Mouse (Mus musculus): ENCODE measurements around the gene Wdr54. TPM values are rescaled to one million over a fixed set of nuclear protein-coding genes. Genes with fewer than 3 reads are reported as not detected.

Gene Wdr54
- polyA plus RNA-seq, 1 experiment from 2014 or later, result 0.59 TPM

GRCm38 (mm10) chr6:83116373-83117164 is 39.6 kb downstream of the Wdr54 start:
- H3K4me2 ChIP-seq, result peak overlapping the region; percentile 98
- H3K4me1 ChIP-seq (replicated peaks), result peaks cover 81% of the 10 kb centered on the region
- H3K27ac ChIP-seq (replicated peaks), result peak overlapping the region; percentile 95
- no peaks in the 10 kb centered on the region for H3K9me3 ChIP-seq (replicated peaks)
- H3K36me3 ChIP-seq (replicated peaks), result peaks cover 33% of the 10 kb centered on the region
- 63% methylated on average over 11 of the region's 11 CpGs for WGBS (ENCODE audit: insufficient replicate concordance)
- no peak for ATAC-seq (ENCODE audit: insufficient read depth)
- peak overlapping the region; percentile 89 for H3K4me3 ChIP-seq (replicated peaks)
- no peaks in the 10 kb centered on the region for H3K27me3 ChIP-seq
- peak overlapping the region; percentile 85 for H3K9ac ChIP-seq

GRCm38 (mm10) chr6:83115682-83116372 is 40.4 kb downstream of the Wdr54 start:
- Histone ChIP-seq H3K9me3 (replicated peaks) (no peaks in the 10 kb centered on the region), H3K9ac (peak overlapping the region; percentile 85), H3K36me3 (replicated peaks) (peaks cover 36% of the 10 kb centered on the region), H3K4me1 (replicated peaks) (peaks cover 85% of the 10 kb centered on the region), H3K27ac (replicated peaks) (peak overlapping the region; percentile 95), H3K27me3 (no peaks in the 10 kb centered on the region), H3K4me3 (replicated peaks) (peak overlapping the region; percentile 89), H3K4me2 (peak overlapping the region; percentile 98)
- under 1% methylated on average over 42 of the region's 48 CpGs for whole genome bisulfite sequencing (ENCODE audit: insufficient replicate concordance)
- ATAC-seq (ENCODE audit: insufficient read depth), result peak; percentile 55

DNA sequence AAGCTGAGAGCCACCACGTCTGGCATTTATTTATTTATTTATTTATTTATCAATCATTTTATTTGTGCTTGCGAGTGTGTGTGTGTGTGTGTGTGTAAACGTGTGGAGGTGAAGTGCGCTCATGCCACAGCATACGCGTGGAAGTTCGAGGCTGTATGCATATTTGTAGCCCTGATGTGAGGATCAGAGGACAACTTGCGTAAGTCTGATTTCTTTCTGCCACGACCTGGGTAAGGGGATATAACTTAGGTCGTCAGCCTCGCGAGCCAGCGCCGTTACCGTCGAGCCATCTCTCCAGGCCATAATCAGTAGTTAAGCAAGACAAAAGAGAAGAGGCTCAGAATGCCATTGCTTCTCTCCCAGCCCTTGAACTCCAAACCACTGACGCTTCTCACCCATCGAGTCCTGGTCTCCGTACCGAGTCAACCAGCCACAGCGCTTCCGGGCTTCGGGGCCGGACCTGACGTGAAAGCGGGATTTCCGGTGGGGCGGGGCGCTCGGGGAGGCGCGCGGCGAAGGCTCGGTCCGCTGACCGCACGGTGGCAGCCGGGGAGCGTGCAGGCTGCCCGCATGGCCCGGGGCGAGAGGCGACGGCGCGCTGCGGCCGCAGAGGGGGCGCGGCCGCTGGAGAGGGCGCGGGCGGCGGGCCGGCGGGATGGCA is 41.1 kb downstream of the Wdr54 start, which contains the start of gene Mogs:
Mogs (plus strand) TSS at position 486 of the 661 bp plus-strand sequence.
- peak; percentile 92 for ATAC-seq (ENCODE audit: insufficient read depth)
- Histone ChIP-seq H3K9ac (peak within 1 kb of the TSS; percentile 85), H3K4me2 (peak within 1 kb of the TSS; percentile 98), H3K4me1 (replicated peaks) (peaks cover 85% of the 10 kb centered on the region), H3K4me3 (replicated peaks) (peak within 1 kb of the TSS; percentile 89), H3K27ac (replicated peaks) (peak within 1 kb of the TSS; percentile 95), H3K27me3 (no peaks in the 10 kb centered on the region), H3K9me3 (replicated peaks) (no peaks in the 10 kb centered on the region), H3K36me3 (replicated peaks) (peaks cover 42% of the 10 kb centered on the region)
- 2% methylated on average over 58 of the region's 58 CpGs for WGBS (ENCODE audit: insufficient replicate concordance)

GRCm38 (mm10) chr6:83111510-83112136 is 44.6 kb downstream of the Wdr54 start:
- Histone ChIP-seq H3K4me2 (no peak overlapping the region), H3K27ac (replicated peaks) (peak overlapping the region; percentile 26; the same call in 1 of the 2 replicates)
- no peak for ATAC-seq (ENCODE audit: insufficient read depth)

DNA sequence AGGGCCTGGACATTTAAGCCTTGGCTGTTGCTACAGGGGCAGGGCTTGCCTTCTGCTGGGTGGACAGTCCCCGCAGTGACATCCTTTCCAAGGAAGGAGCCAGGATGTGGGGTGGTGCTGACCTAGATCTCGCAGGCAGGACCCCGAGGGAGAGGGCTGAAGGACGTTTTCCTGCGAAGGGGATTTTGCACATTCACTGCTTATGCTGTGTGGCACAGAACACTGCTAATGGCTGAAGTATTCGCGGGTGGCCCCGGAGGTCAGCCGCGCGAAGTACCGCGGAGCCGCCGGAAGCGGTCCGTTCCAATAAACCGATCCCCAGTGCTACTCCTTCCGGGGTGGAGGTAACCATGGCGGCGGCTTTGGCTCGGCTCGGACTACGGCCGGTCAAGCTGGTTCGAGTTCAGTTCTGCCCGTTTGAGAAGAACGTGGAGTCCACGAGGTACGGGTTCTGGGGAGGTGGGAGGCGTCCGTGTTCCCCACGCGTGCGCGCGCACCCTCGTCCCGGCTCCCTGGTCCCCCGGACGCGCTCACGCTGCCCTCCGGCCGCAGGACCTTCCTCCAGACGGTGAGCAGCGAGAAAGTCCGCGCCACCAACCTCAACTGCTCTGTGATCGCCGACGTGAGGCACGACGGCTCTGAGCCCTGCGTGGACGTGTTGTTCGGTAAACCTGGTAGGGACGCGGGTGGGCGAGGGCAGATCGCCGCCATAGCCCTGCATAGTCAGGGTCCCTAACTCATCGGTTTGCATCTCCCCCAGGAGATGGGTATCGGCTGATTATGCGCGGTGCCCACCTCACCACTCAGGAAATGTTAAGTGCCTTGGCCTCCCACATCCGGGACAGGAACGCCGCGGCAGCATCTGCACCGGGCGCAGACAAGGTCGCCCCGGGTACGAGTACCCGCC is 47.2 kb downstream of the Wdr54 start, which contains the start of gene Mrpl53:
Mrpl53 (plus strand) TSS at position 279 of the 907 bp plus-strand sequence.
- ATAC-seq (ENCODE audit: insufficient read depth), result peak; percentile 77
- Histone ChIP-seq H3K9ac (peak within 1 kb of the TSS; percentile 89), H3K9me3 (replicated peaks) (no peaks in the 10 kb centered on the region), H3K27ac (replicated peaks) (peak within 1 kb of the TSS; percentile 91), H3K4me1 (replicated peaks) (peaks cover 55% of the 10 kb centered on the region), H3K36me3 (replicated peaks) (peaks cover 26% of the 10 kb centered on the region), H3K27me3 (no peaks in the 10 kb centered on the region), H3K4me3 (replicated peaks) (peak within 1 kb of the TSS; percentile 81), H3K4me2 (peak within 1 kb of the TSS; percentile 87)
- WGBS (ENCODE audit: insufficient replicate concordance), result under 1% methylated on average over 76 of the region's 76 CpGs

More at GRCm38 (mm10) chr6:83111510-83112136, 44.6 kb downstream of the Wdr54 start:
- Histone ChIP-seq H3K36me3 (replicated peaks) (peaks cover 19% of the 10 kb centered on the region), H3K9ac (no peak overlapping the region), H3K4me3 (replicated peaks) (no peak overlapping the region), H3K4me1 (replicated peaks) (peaks cover 76% of the 10 kb centered on the region), H3K9me3 (replicated peaks) (no peaks in the 10 kb centered on the region), H3K27me3 (no peaks in the 10 kb centered on the region)
- whole genome bisulfite sequencing (ENCODE audit: insufficient replicate concordance), result 64% methylated on average over 4 of the region's 4 CpGs

DNA sequence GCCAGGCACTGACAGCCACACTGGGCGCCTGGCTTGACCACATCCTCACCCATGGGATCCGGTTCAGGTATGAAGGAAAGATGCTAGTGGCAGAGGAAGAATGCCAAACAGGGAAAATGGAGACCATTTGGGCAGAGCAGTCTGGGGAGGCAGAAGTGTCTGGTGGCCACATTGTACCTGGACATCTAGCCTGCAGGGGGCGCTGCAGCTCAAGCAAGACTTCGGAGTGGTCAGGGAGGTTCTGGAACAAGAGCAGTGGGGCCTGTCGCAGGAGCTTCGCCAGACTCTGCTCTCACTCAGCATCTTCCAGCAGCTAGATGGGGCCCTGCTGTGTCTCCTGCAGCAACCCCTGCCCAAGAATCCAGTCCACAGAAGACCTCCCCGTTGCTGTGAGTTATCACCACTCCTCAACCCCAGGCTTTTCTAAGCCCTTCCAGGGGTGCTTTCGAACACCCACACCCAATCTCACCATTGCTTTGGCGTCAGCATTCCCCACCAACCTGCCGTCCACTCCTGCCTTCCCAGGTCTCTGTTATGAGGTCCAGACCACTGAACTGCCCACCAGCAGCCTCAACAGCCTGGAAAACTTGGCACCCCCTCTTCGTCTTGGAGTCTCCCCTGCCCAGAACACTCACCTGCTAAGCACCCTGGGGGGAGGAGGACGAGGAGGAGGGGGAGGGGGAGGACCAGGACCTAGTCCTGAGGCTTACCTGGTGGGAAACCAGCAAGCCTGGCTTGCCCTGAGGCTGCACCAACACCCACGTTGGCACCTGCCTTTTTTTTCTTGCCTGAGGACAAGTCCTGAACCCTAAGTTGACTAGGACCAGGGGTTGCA is 48.4 kb downstream of the Wdr54 start:
- WGBS (ENCODE audit: insufficient replicate concordance), result 36% methylated on average over 13 of the region's 13 CpGs
- Histone ChIP-seq H3K27me3 (no peaks in the 10 kb centered on the region), H3K9ac (peak overlapping the region; percentile 89; the same call in 1 of the 2 replicates), H3K4me2 (peak overlapping the region; percentile 87), H3K4me1 (replicated peaks) (peaks cover 57% of the 10 kb centered on the region), H3K36me3 (replicated peaks) (peaks cover 30% of the 10 kb centered on the region), H3K9me3 (replicated peaks) (no peaks in the 10 kb centered on the region), H3K4me3 (replicated peaks) (peak overlapping the region; percentile 81), H3K27ac (replicated peaks) (peak overlapping the region; percentile 91)
- peak; percentile 29; the same call in 1 of the 2 replicates for ATAC-seq (ENCODE audit: insufficient read depth)

GRCm38 (mm10) chr6:83104158-83104557 is 52.0 kb downstream of the Wdr54 start:
- H3K4me1 ChIP-seq (replicated peaks), result peaks cover 48% of the 10 kb centered on the region
- peaks cover 8% of the 10 kb centered on the region; the same call in 1 of the 2 replicates for H3K27me3 ChIP-seq
- no peak overlapping the region for H3K4me3 ChIP-seq (replicated peaks)
- peaks cover 21% of the 10 kb centered on the region; the same call in 1 of the 2 replicates for H3K36me3 ChIP-seq (replicated peaks)
- no peaks in the 10 kb centered on the region for H3K9me3 ChIP-seq (replicated peaks)
- H3K4me2 ChIP-seq, result no peak overlapping the region
- no peak overlapping the region for H3K9ac ChIP-seq
- 73% methylated on average over 4 of the region's 4 CpGs for WGBS (ENCODE audit: insufficient replicate concordance)
- ATAC-seq (ENCODE audit: insufficient read depth), result no peak
- no peak overlapping the region for H3K27ac ChIP-seq (replicated peaks)

DNA sequence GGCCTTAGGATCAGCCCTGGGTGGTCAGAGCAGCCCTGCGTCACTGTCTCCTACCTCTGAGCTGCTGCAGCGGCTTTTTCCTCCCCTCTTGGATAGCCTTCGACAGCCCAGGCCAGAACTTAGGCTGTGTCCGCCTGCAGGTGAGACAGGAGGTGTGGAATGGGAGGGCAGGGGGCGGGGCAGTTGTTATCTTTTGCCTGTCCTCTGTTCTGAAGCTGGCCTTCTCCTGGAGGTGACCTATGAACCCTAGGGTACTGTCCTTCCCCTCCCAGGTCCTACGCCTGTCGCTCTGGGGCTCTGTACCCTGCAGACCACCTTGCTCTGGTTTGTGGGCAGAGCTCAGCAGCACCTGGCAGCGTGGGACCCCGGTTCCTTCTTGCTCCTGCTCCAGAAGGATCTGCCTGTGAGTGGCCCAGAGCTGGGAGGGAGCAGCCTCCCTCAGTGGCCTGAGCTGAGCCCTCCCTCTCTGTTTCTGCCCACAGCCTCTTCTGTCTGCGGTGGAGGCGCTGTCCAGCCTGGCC is 53.0 kb downstream of the Wdr54 start:
- peak overlapping the region; percentile 73 for H3K4me3 ChIP-seq (replicated peaks)
- H3K9me3 ChIP-seq (replicated peaks), result no peaks in the 10 kb centered on the region
- no peak for ATAC-seq (ENCODE audit: insufficient read depth)
- peak overlapping the region; percentile 100 for H3K4me2 ChIP-seq
- H3K36me3 ChIP-seq (replicated peaks), result peaks cover 21% of the 10 kb centered on the region; the same call in 1 of the 2 replicates
- WGBS (ENCODE audit: insufficient replicate concordance), result 68% methylated on average over 11 of the region's 11 CpGs
- peaks cover 42% of the 10 kb centered on the region for H3K4me1 ChIP-seq (replicated peaks)
- peak overlapping the region; percentile 34 for H3K27ac ChIP-seq (replicated peaks)
- H3K9ac ChIP-seq, result 0 out of 2 replicates have a peak overlapping the region, but pooled peaks have one; percentile 78
- H3K27me3 ChIP-seq, result peaks cover 16% of the 10 kb centered on the region; the same call in 1 of the 2 replicates

Data from liver, embryonic 15.5 days (tissue).